ENCODE assay signal across 8 mouse cellular contexts in genomic region chr17:87264054-87264830, GRCm38 (mm10). TPM values are rescaled to one million over a fixed set of nuclear protein-coding genes. Genes with fewer than 3 reads are reported as not detected.
DNase-seq lines count a peak whose midpoint lies in the region; ATAC-seq and TF ChIP-seq lines count a peak whose summit lies in the region.

No protein-coding gene starts in this region.

- peaks cover 27% of the 10 kb centered on the region for H3K36me3 ChIP-seq in heart, embryonic 12.5 days
- H3K36me3 ChIP-seq in MEL (ENCODE audit: control insufficient read depth in 1 of 2, insufficient read depth in 2 of 2, low read length in 2 of 2), result peaks cover 0 to 16% of the 10 kb centered on the region in 2 experiments; a peak in 3 of 4 replicates
- H3K36me3 ChIP-seq in forebrain, embryonic 16.5 days (ENCODE audit: control insufficient read depth, insufficient read depth), result peaks cover 3% of the 10 kb centered on the region; the same call in 1 of the 2 replicates
- peaks cover 30% of the 10 kb centered on the region for H3K36me3 ChIP-seq in liver, embryonic 15.5 days (replicated peaks)

- TF ChIP-seq EP300 in MEL (IDR thresholded peaks at IDR 0.05; ENCODE audit: low read depth in 1 of 2, low read length in 2 of 2), result no peak

- no peak for TF ChIP-seq CTCF in MEL (IDR thresholded peaks at IDR 0.05 in 2 of 3, conservative IDR thresholded peaks at IDR 0.05 in 1 of 3; ENCODE audit: control insufficient read depth in 1 of 3, insufficient read depth in 1 of 3, low read depth in 2 of 3, low read length in 3 of 3, poor library complexity in 1 of 3, severe bottlenecking in 1 of 3)
- TF ChIP-seq CTCF in cerebellum, adult 2 months (IDR thresholded peaks at IDR 0.05; ENCODE audit: borderline replicate concordance, insufficient read depth, low read depth, low read length), result no peak
- TF ChIP-seq CTCF in lung, adult 2 months (IDR thresholded peaks at IDR 0.05; ENCODE audit: insufficient read depth, low read length), result no peak

- DNase-seq in heart, postnatal 36 days, result no peak
- no peak for DNase-seq in MEL (ENCODE audit: low read depth, low spot score)
- no peak for DNase-seq in cerebellum, adult 2 months
- DNase-seq in right cerebral cortex, postnatal 14 days, result no peak
- DNase-seq in lung, adult 2 months, result no peak

- 0 out of 2 replicates have a peak, but pooled peaks have one; percentile 23 for ATAC-seq in heart, embryonic 12.5 days (ENCODE audit: insufficient number of reproducible peaks, low FRiP score)
- ATAC-seq in forebrain, embryonic 16.5 days, result no peak
- no peak for ATAC-seq in liver, embryonic 15.5 days (ENCODE audit: insufficient read depth)

- intact Hi-C loops in heart, postnatal 36 days (cut with DNase I), result loop anchor here (5.0 to 10.0 kb wide), 2 partner anchors 302 to 1119 kb away; partner anchors contain the start of genes Rhoq and Srbd1

- peaks cover 20% of the 10 kb centered on the region for H3K4me1 ChIP-seq in heart, embryonic 12.5 days (replicated peaks)
- peaks cover 12 to 19% of the 10 kb centered on the region in 2 experiments for H3K4me1 ChIP-seq in MEL (ENCODE audit: control insufficient read depth in 1 of 2, insufficient read depth in 2 of 2, low read length in 2 of 2)
- peaks cover 14% of the 10 kb centered on the region for H3K4me1 ChIP-seq in forebrain, embryonic 16.5 days (replicated peaks; ENCODE audit: control insufficient read depth, insufficient read depth, low read length)
- H3K4me1 ChIP-seq in liver, embryonic 15.5 days (replicated peaks), result peaks cover 40% of the 10 kb centered on the region
- 0 out of 2 replicates have a peak, but pooled peaks cover 7% of the 10 kb centered on the region for H3K4me1 ChIP-seq in cerebellum, adult 2 months (ENCODE audit: control insufficient read depth, insufficient read depth, low read length)
- H3K4me1 ChIP-seq in lung, adult 2 months (ENCODE audit: control insufficient read depth, insufficient read depth, low read length), result peaks cover 14% of the 10 kb centered on the region

- H3K27me3 ChIP-seq in heart, embryonic 12.5 days (replicated peaks), result 0 out of 2 replicates have a peak, but pooled peaks cover 2% of the 10 kb centered on the region
- peaks cover 0 to 2% of the 10 kb centered on the region in 2 experiments; a peak in 1 of 4 replicates for H3K27me3 ChIP-seq in MEL (ENCODE audit: control insufficient read depth in 1 of 2, insufficient read depth in 2 of 2, low read length in 2 of 2)
- H3K27me3 ChIP-seq in forebrain, embryonic 16.5 days (replicated peaks; ENCODE audit: control insufficient read depth, insufficient read depth, low read length), result peaks cover 3% of the 10 kb centered on the region; the same call in 1 of the 2 replicates
- H3K27me3 ChIP-seq in liver, embryonic 15.5 days, result no peaks in the 10 kb centered on the region
- H3K27me3 ChIP-seq in cerebellum, adult 2 months (ENCODE audit: control insufficient read depth, insufficient read depth, low read length), result no peaks in the 10 kb centered on the region

- peak overlapping the region; percentile 98; the same call in 1 of the 2 replicates for H3K9ac ChIP-seq in heart, embryonic 12.5 days
- H3K9ac ChIP-seq in MEL (ENCODE audit: control insufficient read depth, low read depth, low read length, poor library complexity, severe bottlenecking), result peak overlapping the region; percentile 85
- H3K9ac ChIP-seq in forebrain, embryonic 16.5 days (replicated peaks; ENCODE audit: low read depth, low read length), result 0 out of 2 replicates have a peak overlapping the region, but pooled peaks have one; percentile 85
- peak overlapping the region; percentile 81; the same call in 1 of the 2 replicates for H3K9ac ChIP-seq in liver, embryonic 15.5 days

- WGBS in heart, embryonic 12.5 days, result 65% methylated on average over 11 of the region's 11 CpGs
- 94% methylated on average over 11 of the region's 11 CpGs for whole genome bisulfite sequencing in forebrain, embryonic 16.5 days
- WGBS in liver, embryonic 15.5 days (ENCODE audit: insufficient replicate concordance), result 64% methylated on average over 11 of the region's 11 CpGs
- 92% methylated on average over 11 of the region's 11 CpGs for WGBS in cerebellum, adult 2 months
- WGBS in lung, adult 2 months, result 59% methylated on average over 11 of the region's 11 CpGs

- H3K27ac ChIP-seq in heart, embryonic 12.5 days (ENCODE audit: poor library complexity, severe bottlenecking), result peak overlapping the region; percentile 59; the same call in 1 of the 2 replicates
- H3K27ac ChIP-seq in MEL (ENCODE audit: control insufficient read depth, low read depth, low read length), result peak overlapping the region; percentile 68
- no peak overlapping the region for H3K27ac ChIP-seq in forebrain, embryonic 16.5 days (ENCODE audit: low read length)
- peak overlapping the region; percentile 68 for H3K27ac ChIP-seq in liver, embryonic 15.5 days (replicated peaks)
- H3K27ac ChIP-seq in cerebellum, adult 2 months (ENCODE audit: insufficient read depth, low read length), result no peak overlapping the region

- H3K4me3 ChIP-seq in heart, embryonic 12.5 days, result peak overlapping the region; percentile 96
- peak overlapping the region; percentile 2 to 93; a peak in 2 of 4 replicates for H3K4me3 ChIP-seq in MEL (ENCODE audit: control insufficient read depth in 1 of 2, insufficient read depth in 1 of 2, low read depth in 2 of 2, low read length in 2 of 2)
- H3K4me3 ChIP-seq in forebrain, embryonic 16.5 days (replicated peaks; ENCODE audit: low read length), result peak overlapping the region; percentile 81; the same call in 1 of the 2 replicates
- peak overlapping the region; percentile 73 for H3K4me3 ChIP-seq in liver, embryonic 15.5 days (replicated peaks)
- H3K4me3 ChIP-seq in cerebellum, adult 2 months (replicated peaks; ENCODE audit: insufficient read depth, low read depth, low read length), result no peak overlapping the region
- no peak overlapping the region for H3K4me3 ChIP-seq in lung, adult 2 months (replicated peaks; ENCODE audit: extremely low read depth, low read depth, low read length)

- peaks cover 16% of the 10 kb centered on the region for H3K9me3 ChIP-seq in heart, embryonic 12.5 days (replicated peaks)
- H3K9me3 ChIP-seq in MEL (replicated peaks; ENCODE audit: insufficient read depth, low read length), result no peaks in the 10 kb centered on the region
- peaks cover 6% of the 10 kb centered on the region for H3K9me3 ChIP-seq in forebrain, embryonic 16.5 days (ENCODE audit: control insufficient read depth, low read length)
- no peaks in the 10 kb centered on the region for H3K9me3 ChIP-seq in liver, embryonic 15.5 days (replicated peaks)

- peak overlapping the region; percentile 79 for H3K4me2 ChIP-seq in heart, embryonic 12.5 days
- H3K4me2 ChIP-seq in forebrain, embryonic 16.5 days (ENCODE audit: low read length), result peak overlapping the region; percentile 81
- H3K4me2 ChIP-seq in liver, embryonic 15.5 days, result peak overlapping the region; percentile 96

- no peak for TF ChIP-seq RAD21 in MEL (IDR thresholded peaks at IDR 0.05; ENCODE audit: low read depth, low read length)

- H3K79me2 ChIP-seq in MEL (ENCODE audit: control insufficient read depth, insufficient read depth, low read length, poor library complexity), result peaks cover 15% of the 10 kb centered on the region

- TF ChIP-seq POLR2A in MEL (IDR thresholded peaks at IDR 0.05; ENCODE audit: control insufficient read depth in 1 of 2, insufficient read depth in 1 of 2, low read depth in 1 of 2, low read length in 2 of 2, poor library complexity in 1 of 2), result no peak
- no peak for TF ChIP-seq POLR2A in cerebellum, adult 2 months (IDR thresholded peaks at IDR 0.05; ENCODE audit: borderline replicate concordance, insufficient read depth, low read length)
- no peak for TF ChIP-seq POLR2A in lung, adult 2 months (IDR thresholded peaks at IDR 0.05; ENCODE audit: borderline replicate concordance, extremely low read depth, low read depth, low read length)

TF ChIP-seq in MEL, 35 proteins besides CTCF, POLR2A, EP300 and RAD21 (continues in another document):
- TF ChIP-seq POLR2AphosphoS2 (IDR thresholded peaks at IDR 0.05; ENCODE audit: low read length) (no peak), POLR2AphosphoS5 (IDR thresholded peaks at IDR 0.05; ENCODE audit: borderline replicate concordance, low read depth, low read length) (no peak), MYB (IDR thresholded peaks at IDR 0.05; ENCODE audit: low read depth, low read length) (no peak), KAT2A (conservative IDR thresholded peaks at IDR 0.05; ENCODE audit: low read depth, low read length) (no peak), USF2 (IDR thresholded peaks at IDR 0.05; ENCODE audit: borderline replicate concordance in 1 of 2, insufficient read depth in 1 of 2, low read depth in 1 of 2, low read length in 2 of 2) (no peak), CHD1 (IDR thresholded peaks at IDR 0.05; ENCODE audit: low read depth, low read length) (no peak), ZMIZ1 (IDR thresholded peaks at IDR 0.05; ENCODE audit: low read depth, low read length) (no peak), GATA1 (IDR thresholded peaks at IDR 0.05; ENCODE audit: low read depth, low read length) (no peak), TCF12 (IDR thresholded peaks at IDR 0.05; ENCODE audit: low read depth, low read length) (no peak), SMC3 (IDR thresholded peaks at IDR 0.05; ENCODE audit: low read depth, low read length) (no peak), MAX (IDR thresholded peaks at IDR 0.05; ENCODE audit: low read length) (no peak)

RNA-seq across cellular contexts. Expression of gene Mcfd2, which starts 1.5 kb away (rescaled TPM):
- polyA plus RNA-seq in heart, embryonic 12.5 days (2016; fragmentation: Nextera tagmentation; extraction: Ambion mirVana), result 68.8 and 70.8 TPM in 2 replicates
- total RNA-seq in heart, postnatal 36 days (2021), result 10 to 100 TPM; 44.0 to 51.0 TPM
- total RNA-seq in MEL (2012; rRNA removed), result 41.4 and 52.6 TPM in 2 replicates
- 10 to 100 TPM in 1 of 2 experiments, not detected in 1; 50.4 TPM for polyA plus RNA-seq in MEL (2012; ENCODE audit: insufficient read depth in 1 of 2, insufficient read length in 2 of 2, low read depth in 1 of 2, low replicate concordance in 2 of 2, missing spikeins in 1 of 2)
- polyA plus RNA-seq in forebrain, embryonic 16.5 days (2015; fragmentation: Nextera tagmentation; extraction: Ambion mirVana), result 54.1 and 57.0 TPM in 2 replicates
- 74.1 and 87.6 TPM in 2 replicates for polyA plus RNA-seq in liver, embryonic 15.5 days (2015; fragmentation: Nextera tagmentation; extraction: Ambion mirVana)
- 59.6 and 64.8 TPM in 2 replicates for polyA plus RNA-seq in cerebellum, adult 2 months (2012; rRNA removed)
- 71.7 and 87.8 TPM in 2 replicates for polyA plus RNA-seq in lung, adult 2 months (2012; rRNA removed)

RNA-seq across cellular contexts. Expression of gene Ttc7, which starts 18.4 kb away (rescaled TPM):
- 2.4 and 3.2 TPM in 2 replicates for polyA plus RNA-seq in heart, embryonic 12.5 days (2016; fragmentation: Nextera tagmentation; extraction: Ambion mirVana)
- 10 to 100 TPM; 14.7 to 16.7 TPM for total RNA-seq in heart, postnatal 36 days (2021)
- 19.9 and 22.8 TPM in 2 replicates for total RNA-seq in MEL (2012; rRNA removed)
- 10 to 100 TPM in 1 of 2 experiments, not detected in 1; 42.4 TPM for polyA plus RNA-seq in MEL (2012; ENCODE audit: insufficient read depth in 1 of 2, insufficient read length in 2 of 2, low read depth in 1 of 2, low replicate concordance in 2 of 2, missing spikeins in 1 of 2)
- polyA plus RNA-seq in forebrain, embryonic 16.5 days (2015; fragmentation: Nextera tagmentation; extraction: Ambion mirVana), result 3.1 and 3.4 TPM in 2 replicates
- polyA plus RNA-seq in liver, embryonic 15.5 days (2015; fragmentation: Nextera tagmentation; extraction: Ambion mirVana), result 10.8 and 11.3 TPM in 2 replicates
- 5.9 and 6.3 TPM in 2 replicates for polyA plus RNA-seq in cerebellum, adult 2 months (2012; rRNA removed)
- 78.4 and 102 TPM in 2 replicates for polyA plus RNA-seq in lung, adult 2 months (2012; rRNA removed)

Comparison
In these comparisons a context has a peak if more than half of its experiments do, and no peak if none do; other contexts are left out.
1. H3K27ac ChIP-seq: peak in heart, embryonic 12.5 days (single experiment), MEL (single experiment) and liver, embryonic 15.5 days (single experiment); none in forebrain, embryonic 16.5 days (single experiment) and cerebellum, adult 2 months (single experiment).
2. H3K4me3 ChIP-seq: peak in heart, embryonic 12.5 days (single experiment), MEL (2 of 2), forebrain, embryonic 16.5 days (single experiment) and liver, embryonic 15.5 days (single experiment); none in cerebellum, adult 2 months (single experiment) and lung, adult 2 months (single experiment).
3. Peak in every context shown above with its lines, with median percentiles within 50 percentile points of each other: H3K4me2 ChIP-seq and H3K9ac ChIP-seq.